Mouse (Mus musculus) ovary, postnatal 14 days (tissue): ENCODE results near the gene Mfsd11.

Source experiments
- DNase-seq: peaks from one replicate; pipeline ENCODE4 v3.0.0; 2022; ENCODE audit warnings: low spot score

Mfsd11 gene

GRCm38 (mm10) chr11:116852291-116852890 lies at the start of gene Mfsd11:
Mfsd11 (plus strand) TSS chr11:116852440.
- peak; percentile 57 for DNase-seq

GRCm38 (mm10) chr11:116802709-116803108 lies 49.5 kb upstream of the Mfsd11 start:
- DNase-seq = no peak

- DNase-seq = no peak
Measured at GRCm38 (mm10) chr11:116806136-116807071, 45.8 kb upstream of the Mfsd11 start.

- DNase-seq = no peak
Measured at GRCm38 (mm10) chr11:116807116-116807515, 45.1 kb upstream of the Mfsd11 start.

GRCm38 (mm10) chr11:116807526-116807925 lies 44.7 kb upstream of the Mfsd11 start:
- no peak for DNase-seq

GRCm38 (mm10) chr11:116807938-116808606 lies 44.2 kb upstream of the Mfsd11 start:
- peak; percentile 82 for DNase-seq

GRCm38 (mm10) chr11:116808811-116809395 lies 43.3 kb upstream of the Mfsd11 start:
- DNase-seq = no peak

- no peak for DNase-seq
Measured at GRCm38 (mm10) chr11:116809520-116809919, 42.7 kb upstream of the Mfsd11 start.

- no peak for DNase-seq
Measured at GRCm38 (mm10) chr11:116810528-116810927, 41.7 kb upstream of the Mfsd11 start.

GRCm38 (mm10) chr11:116810983-116811901 lies 41.0 kb upstream of the Mfsd11 start:
- DNase-seq = no peak

GRCm38 (mm10) chr11:116812793-116813529 lies 39.3 kb upstream of the Mfsd11 start:
- no peak for DNase-seq

- no peak for DNase-seq
Measured at GRCm38 (mm10) chr11:116813610-116814009, 38.6 kb upstream of the Mfsd11 start.

GRCm38 (mm10) chr11:116814076-116814883 lies 38.0 kb upstream of the Mfsd11 start:
- no peak for DNase-seq

GRCm38 (mm10) chr11:116814884-116815415 lies 37.3 kb upstream of the Mfsd11 start:
- no peak for DNase-seq

GRCm38 (mm10) chr11:116816769-116817168 lies 35.5 kb upstream of the Mfsd11 start:
- DNase-seq = no peak

- no peak for DNase-seq
Measured at GRCm38 (mm10) chr11:116817567-116817966, 34.7 kb upstream of the Mfsd11 start.

- DNase-seq = no peak
Measured at GRCm38 (mm10) chr11:116818722-116819121, 33.5 kb upstream of the Mfsd11 start.

- DNase-seq = no peak
Measured at GRCm38 (mm10) chr11:116819932-116820593, 32.2 kb upstream of the Mfsd11 start.
